In the genomic region with DNA sequence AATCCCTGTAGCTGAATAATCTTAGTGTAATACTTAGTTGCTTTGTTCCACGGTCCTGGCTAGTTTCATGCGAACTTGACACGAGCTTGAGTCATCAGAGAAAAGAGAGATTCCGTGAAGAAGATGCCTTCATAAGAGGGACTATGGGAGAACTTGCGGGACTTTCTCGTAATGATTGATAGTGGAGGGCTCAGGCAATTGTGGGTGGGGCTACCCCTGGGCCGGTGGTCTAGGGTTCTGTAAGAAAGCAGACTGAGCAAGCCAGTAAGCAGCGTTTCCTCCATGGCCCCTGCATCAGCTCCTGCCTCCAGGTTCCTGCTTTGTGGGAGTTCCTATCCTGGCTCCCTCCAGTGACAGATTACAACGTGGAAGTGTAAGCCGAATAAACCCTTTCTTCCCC, we compare ENCODE assay signal across 8 mouse cellular contexts. TPM values are rescaled to one million over a fixed set of nuclear protein-coding genes. Genes with fewer than 3 reads are reported as not detected.
A peak's percentile ranks its signal among the peaks of the same experiment; 100 is the strongest.
DNase-seq lines count a peak whose midpoint lies in the region; ATAC-seq and TF ChIP-seq lines count a peak whose summit lies in the region.
"Had no signal": no experiment of that assay in that cellular context is flagged by ENCODE, and none has a peak within 500 bp of the region (broad histone marks: within the 10 kb centered on the region; RNA-seq: fewer than 3 reads in every experiment).

No protein-coding gene starts in this region.

- peaks cover 6% of the 10 kb centered on the region for H3K4me1 ChIP-seq in embryonic facial prominence, embryonic 14.5 days (ENCODE audit: control insufficient read depth, insufficient read depth, low read length)
- H3K4me1 ChIP-seq in hindbrain, embryonic 16.5 days (ENCODE audit: control insufficient read depth, insufficient read depth, low read depth, low read length): peaks cover 13% of the 10 kb centered on the region
- peaks cover 10% of the 10 kb centered on the region; the same call in 1 of the 2 replicates for H3K4me1 ChIP-seq in midbrain, postnatal 0 days (ENCODE audit: insufficient read depth, low read length)

- no peak for ATAC-seq in embryonic facial prominence, embryonic 14.5 days (ENCODE audit: low read depth)
- no peak for ATAC-seq in hindbrain, embryonic 16.5 days
- no peak for ATAC-seq in midbrain, postnatal 0 days (ENCODE audit: low FRiP score)

- peak overlapping the region; percentile 80 for H3K4me2 ChIP-seq in embryonic facial prominence, embryonic 14.5 days (ENCODE audit: low read depth, low read length)
- H3K4me2 ChIP-seq in hindbrain, embryonic 16.5 days (ENCODE audit: low read length): peak overlapping the region; percentile 80
- peak overlapping the region; percentile 45 for H3K4me2 ChIP-seq in midbrain, postnatal 0 days (ENCODE audit: low read depth, low read length, poor library complexity, severe bottlenecking)

- H3K9me3 ChIP-seq in embryonic facial prominence, embryonic 14.5 days (ENCODE audit: control insufficient read depth, low read length): no peaks in the 10 kb centered on the region
- no peaks in the 10 kb centered on the region for H3K9me3 ChIP-seq in hindbrain, embryonic 16.5 days (ENCODE audit: control insufficient read depth, low read length)
- no peaks in the 10 kb centered on the region for H3K9me3 ChIP-seq in midbrain, postnatal 0 days (ENCODE audit: low read length)

- 0 out of 2 replicates have a peak overlapping the region, but pooled peaks have one; percentile 57 for H3K27ac ChIP-seq in layer of hippocampus, adult 2 months
- no peak overlapping the region for H3K27ac ChIP-seq in embryonic facial prominence, embryonic 14.5 days (replicated peaks; ENCODE audit: low read depth, low read length)
- H3K27ac ChIP-seq in hindbrain, embryonic 16.5 days (ENCODE audit: low read depth, low read length): no peak overlapping the region
- H3K27ac ChIP-seq in midbrain, postnatal 0 days (ENCODE audit: low read depth, low read length): no peak overlapping the region
- H3K27ac ChIP-seq: macrophage had no signal

- no peaks in the 10 kb centered on the region for H3K27me3 ChIP-seq in embryonic facial prominence, embryonic 14.5 days (replicated peaks; ENCODE audit: control insufficient read depth, insufficient read depth, low read length)
- H3K27me3 ChIP-seq in hindbrain, embryonic 16.5 days (replicated peaks; ENCODE audit: control insufficient read depth, insufficient read depth, low read length): no peaks in the 10 kb centered on the region
- H3K27me3 ChIP-seq in midbrain, postnatal 0 days (ENCODE audit: insufficient read depth, low read length): no peaks in the 10 kb centered on the region

- TF ChIP-seq CTCF in layer of hippocampus, adult 2 months (conservative IDR thresholded peaks at IDR 0.05): no peak
- TF ChIP-seq CTCF in midbrain, postnatal 0 days (IDR thresholded peaks at IDR 0.05): no peak

- WGBS in embryonic facial prominence, embryonic 14.5 days: 23% methylated on average over 10 of the region's 10 CpGs
- WGBS in hindbrain, embryonic 16.5 days: 29% methylated on average over 10 of the region's 10 CpGs
- WGBS in midbrain, postnatal 0 days: 20% methylated on average over 10 of the region's 10 CpGs

- H3K9ac ChIP-seq in embryonic facial prominence, embryonic 14.5 days (ENCODE audit: low read depth, low read length): no peak overlapping the region
- no peak overlapping the region for H3K9ac ChIP-seq in hindbrain, embryonic 16.5 days (ENCODE audit: low read depth, low read length)
- no peak overlapping the region for H3K9ac ChIP-seq in midbrain, postnatal 0 days (replicated peaks; ENCODE audit: low read length, poor library complexity, severe bottlenecking)

- H3K4me3 ChIP-seq in layer of hippocampus, adult 2 months: peak overlapping the region; percentile 66
- no peak overlapping the region; the same call in 1 of the 2 replicates for H3K4me3 ChIP-seq in embryonic facial prominence, embryonic 14.5 days (ENCODE audit: low read depth, low read length)
- no peak overlapping the region; the same call in 1 of the 2 replicates for H3K4me3 ChIP-seq in hindbrain, embryonic 16.5 days (ENCODE audit: low read length)
- no peak overlapping the region for H3K4me3 ChIP-seq in midbrain, postnatal 0 days (ENCODE audit: low read depth, low read length)

- no peak for DNase-seq in layer of hippocampus, adult 2 months (ENCODE audit: low spot score in 2 of 2)
- no peak for DNase-seq in layer of hippocampus, postnatal 36 days
- no peak for DNase-seq in embryonic facial prominence, embryonic 14.5 days (ENCODE audit: low spot score)
- DNase-seq in midbrain, postnatal 0 days (ENCODE audit: low spot score): no peak
- no peak for DNase-seq in spleen, adult 12 weeks (ENCODE audit: low spot score)
- no peak for DNase-seq in layer of hippocampus, postnatal 25 days (ENCODE audit: extremely low spot score in 1 of 2, low spot score in 1 of 2)

- H3K36me3 ChIP-seq in embryonic facial prominence, embryonic 14.5 days (ENCODE audit: control insufficient read depth, insufficient read depth, low read length): no peaks in the 10 kb centered on the region
- no peaks in the 10 kb centered on the region for H3K36me3 ChIP-seq in hindbrain, embryonic 16.5 days (ENCODE audit: control insufficient read depth, insufficient read depth, low read length)
- no peaks in the 10 kb centered on the region for H3K36me3 ChIP-seq in midbrain, postnatal 0 days (ENCODE audit: insufficient read depth, low read length)

RNA-seq across cellular contexts. Expression of a gene that starts 0.8 kb away (rescaled TPM):
- 10 to 100 TPM in 1 of 2 experiments, 1 to 10 TPM in 1; 8.3 to 10.6 TPM for total RNA-seq in layer of hippocampus, adult 2 months (2021)
- 10 to 100 TPM in 1 of 2 experiments, 1 to 10 TPM in 1; 9.9 to 10.3 TPM for total RNA-seq in layer of hippocampus, postnatal 36 days (2021)
- 2.0 and 2.7 TPM in 2 replicates for polyA plus RNA-seq in embryonic facial prominence, embryonic 14.5 days (2014; fragmentation: Nextera tagmentation; extraction: Ambion mirVana)
- polyA plus RNA-seq in hindbrain, embryonic 16.5 days (2015; fragmentation: Nextera tagmentation; extraction: Ambion mirVana): 4.3 and 4.9 TPM in 2 replicates
- total RNA-seq in midbrain, postnatal 0 days (2014; rRNA removed): 12.3 and 16.6 TPM in 2 replicates
- polyA plus RNA-seq in midbrain, postnatal 0 days (2015; fragmentation: Nextera tagmentation; extraction: Ambion mirVana): 1.9 and 2.5 TPM in 2 replicates
- total RNA-seq in layer of hippocampus, postnatal 25 days (2021): 10 to 100 TPM in 1 of 2 experiments, 1 to 10 TPM in 1; 9.1 to 10.9 TPM

RNA-seq across cellular contexts. Expression of a gene that starts 7.7 kb away (rescaled TPM):
- under 1 TPM; 0.49 to 0.93 TPM for total RNA-seq in layer of hippocampus, adult 2 months (2021)
- under 1 TPM; 0.61 to 0.80 TPM for total RNA-seq in layer of hippocampus, postnatal 36 days (2021)
- polyA plus RNA-seq in embryonic facial prominence, embryonic 14.5 days (2014; fragmentation: Nextera tagmentation; extraction: Ambion mirVana): 0.06 and 0.10 TPM in 2 replicates
- polyA plus RNA-seq in hindbrain, embryonic 16.5 days (2015; fragmentation: Nextera tagmentation; extraction: Ambion mirVana): 1.6 and 2.0 TPM in 2 replicates
- total RNA-seq in midbrain, postnatal 0 days (2014; rRNA removed): 1.3 and 2.1 TPM in 2 replicates
- 0.71 and 1.1 TPM in 2 replicates for polyA plus RNA-seq in midbrain, postnatal 0 days (2015; fragmentation: Nextera tagmentation; extraction: Ambion mirVana)
- total RNA-seq in layer of hippocampus, postnatal 25 days (2021): under 1 TPM; 0.71 to 0.80 TPM

RNA-seq across cellular contexts. Expression of a gene that starts 43.8 kb away (rescaled TPM):
- 10 to 100 TPM; 85.4 to 91.3 TPM for total RNA-seq in layer of hippocampus, adult 2 months (2021)
- 10 to 100 TPM; 91.4 to 96.9 TPM for total RNA-seq in layer of hippocampus, postnatal 36 days (2021)
- polyA plus RNA-seq in embryonic facial prominence, embryonic 14.5 days (2014; fragmentation: Nextera tagmentation; extraction: Ambion mirVana): 51.0 and 55.1 TPM in 2 replicates
- 19.9 and 23.5 TPM in 2 replicates for polyA plus RNA-seq in hindbrain, embryonic 16.5 days (2015; fragmentation: Nextera tagmentation; extraction: Ambion mirVana)
- 64.3 and 66.1 TPM in 2 replicates for total RNA-seq in midbrain, postnatal 0 days (2014; rRNA removed)
- 31.4 and 34.8 TPM in 2 replicates for polyA plus RNA-seq in midbrain, postnatal 0 days (2015; fragmentation: Nextera tagmentation; extraction: Ambion mirVana)
- 10 to 100 TPM; 93.8 to 95.1 TPM for total RNA-seq in layer of hippocampus, postnatal 25 days (2021)
